Mouse (Mus musculus): ENCODE measurements around the gene Dnm2. TPM values are rescaled to one million over a fixed set of nuclear protein-coding genes. Genes with fewer than 3 reads are reported as not detected.
A peak's percentile ranks its signal among the peaks of the same experiment; 100 is the strongest.
"Not testable (repeated sequence)": the region's sequence is repeated elsewhere in the genome, so short reads cannot be mapped to it uniquely, and the experiment has no call there.

Dnm2 gene
- polyA plus RNA-seq, 1 experiment from 2014 or later, result 79.7 TPM

DNA sequence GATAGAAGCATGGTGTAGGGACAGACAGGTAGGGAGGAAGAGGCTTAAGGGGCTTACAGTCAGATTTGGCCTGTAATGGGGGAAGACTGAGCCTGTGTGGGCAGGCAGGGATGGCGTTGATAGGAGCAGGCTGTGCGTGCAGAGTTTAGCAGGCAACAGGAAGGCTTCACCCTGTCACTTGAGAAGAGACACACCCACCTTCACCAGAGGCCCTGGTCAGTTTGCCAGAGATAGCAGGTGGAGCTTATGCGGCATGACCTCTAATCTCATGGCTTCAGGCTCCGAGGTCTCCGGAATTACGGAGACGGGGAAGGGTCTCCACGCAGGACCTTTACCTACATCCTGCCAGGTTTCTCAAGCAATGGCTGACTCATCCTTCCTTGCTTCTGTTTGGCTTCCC is 27.2 kb downstream of the Dnm2 start:
- H3K4me1 ChIP-seq, result peaks cover 10% of the 10 kb centered on the region
- H3K9me3 ChIP-seq (replicated peaks), result no peaks in the 10 kb centered on the region
- no peak for DNase-seq (ENCODE audit: low spot score)
- H3K27ac ChIP-seq, result 0 out of 2 replicates have a peak overlapping the region, but pooled peaks have one; percentile 42
- no peaks in the 10 kb centered on the region for H3K27me3 ChIP-seq (ENCODE audit: low read depth, poor library complexity, severe bottlenecking)
- 0 out of 2 replicates have a peak, but pooled peaks cover 3% of the 10 kb centered on the region for H3K36me3 ChIP-seq
- no peak overlapping the region for H3K4me3 ChIP-seq
- 80% methylated on average over 8 of the region's 8 CpGs for WGBS

DNA sequence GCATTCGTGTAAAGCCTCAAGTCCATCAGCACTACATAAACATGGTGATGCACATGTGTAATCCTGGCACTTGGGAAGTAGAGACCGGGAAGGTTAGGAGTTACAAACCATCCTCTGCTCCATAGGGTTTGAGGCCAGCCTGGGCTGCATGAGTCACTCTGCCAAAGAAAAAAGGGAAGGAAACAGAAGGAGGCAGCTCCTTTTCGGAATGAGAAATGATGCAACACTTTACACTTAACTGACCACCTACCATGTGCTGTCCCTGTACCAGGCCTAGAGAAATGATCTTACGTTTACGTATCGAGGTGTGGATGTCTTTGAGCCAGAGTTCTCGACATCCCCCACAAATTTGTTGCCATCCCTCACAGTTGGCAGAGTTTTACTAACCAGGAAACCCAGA is 28.3 kb downstream of the Dnm2 start:
- no peak for DNase-seq (ENCODE audit: low spot score)
- Histone ChIP-seq H3K27ac (no peak overlapping the region), H3K27me3 (ENCODE audit: low read depth, poor library complexity, severe bottlenecking) (no peaks in the 10 kb centered on the region), H3K36me3 (peaks cover 2% of the 10 kb centered on the region; the same call in 1 of the 2 replicates), H3K4me3 (no peak overlapping the region), H3K4me1 (peaks cover 7% of the 10 kb centered on the region), H3K9me3 (replicated peaks) (no peaks in the 10 kb centered on the region)
- WGBS, result 88% methylated on average over 7 of the region's 7 CpGs

DNA sequence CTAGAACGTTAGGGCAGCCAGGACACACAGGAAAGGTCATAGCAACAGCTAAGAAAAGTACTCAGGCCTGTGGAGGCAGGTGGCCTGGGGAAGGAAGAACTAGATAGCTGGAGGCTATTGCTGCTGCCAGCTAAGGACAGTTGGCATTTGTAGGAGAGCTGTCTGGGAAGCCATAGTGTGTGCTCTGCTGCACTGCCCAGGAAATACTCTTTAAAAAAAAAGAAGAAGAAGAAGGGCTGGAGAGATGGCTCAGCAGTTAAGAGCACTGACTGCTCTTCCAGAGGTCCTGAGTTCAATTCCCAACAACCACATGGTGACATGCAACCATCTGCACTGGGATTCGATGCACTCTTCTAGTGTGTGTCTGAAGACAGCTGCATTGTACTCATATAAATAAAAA is 28.8 kb downstream of the Dnm2 start:
- DNase-seq (ENCODE audit: low spot score), result no peak
- no peak overlapping the region for H3K27ac ChIP-seq
- H3K36me3 ChIP-seq, result peaks cover 7% of the 10 kb centered on the region
- H3K4me3 ChIP-seq, result no peak overlapping the region
- peaks cover 7% of the 10 kb centered on the region for H3K4me1 ChIP-seq
- no peaks in the 10 kb centered on the region for H3K9me3 ChIP-seq (replicated peaks)
- WGBS, result 91% methylated on average over 2 of the region's 2 CpGs
- H3K27me3 ChIP-seq (ENCODE audit: low read depth, poor library complexity, severe bottlenecking), result no peaks in the 10 kb centered on the region

DNA sequence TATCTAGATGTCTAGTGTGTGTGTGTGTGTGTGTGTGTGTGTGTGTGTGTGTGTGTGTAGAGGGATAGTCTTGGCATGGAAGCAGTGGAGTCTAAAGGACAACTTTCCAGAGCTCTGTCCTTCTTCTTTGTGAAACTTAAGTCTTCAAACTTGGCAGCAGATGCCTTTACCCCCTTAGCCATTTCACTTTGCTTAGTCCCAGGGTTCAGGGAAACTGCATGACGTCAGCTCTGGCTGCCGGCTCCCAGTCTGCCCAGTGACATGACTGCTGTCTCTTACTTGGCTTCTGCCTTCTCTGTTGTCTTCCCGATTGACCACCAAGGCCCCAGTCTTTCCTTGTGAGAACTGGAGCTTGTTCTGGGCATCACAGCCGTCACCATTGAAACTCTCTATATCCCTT is 29.8 kb downstream of the Dnm2 start:
- 87% methylated on average over 4 of the region's 4 CpGs for WGBS

DNA sequence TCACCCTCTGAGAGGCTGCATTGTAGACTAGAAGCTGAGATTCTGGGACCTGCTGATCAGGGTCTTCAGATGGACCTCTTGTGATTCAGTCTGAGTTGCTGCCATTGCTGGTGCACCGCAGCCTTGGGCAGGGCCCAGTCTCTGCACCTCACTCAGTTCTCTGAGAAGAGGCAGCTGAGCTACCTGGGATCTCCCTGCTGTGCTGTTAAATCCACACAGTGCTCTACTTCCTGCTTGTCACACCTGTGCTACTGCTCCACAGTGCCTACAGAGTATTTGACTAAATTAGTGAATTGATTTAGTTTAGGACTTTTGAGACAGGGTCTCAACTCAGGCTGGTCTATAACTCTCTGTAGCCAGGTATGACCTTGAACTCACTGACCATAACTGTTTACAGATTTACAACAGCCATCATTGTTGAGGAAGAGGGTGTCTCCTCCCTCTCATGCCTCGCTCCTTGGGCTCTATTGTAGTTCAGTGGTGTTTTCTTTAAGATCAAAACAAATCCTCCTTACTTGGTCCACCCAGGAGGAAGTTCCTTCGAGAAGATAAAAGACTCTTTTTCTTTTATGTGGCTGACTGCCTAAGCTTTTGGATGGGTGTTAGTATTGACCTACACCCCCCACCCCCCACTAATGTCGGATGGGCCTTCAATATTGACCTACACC is 30.5 kb downstream of the Dnm2 start:
- H3K27ac ChIP-seq, result no peak overlapping the region
- H3K9me3 ChIP-seq (replicated peaks), result no peaks in the 10 kb centered on the region
- peaks cover 7% of the 10 kb centered on the region for H3K4me1 ChIP-seq
- peaks cover 24% of the 10 kb centered on the region for H3K36me3 ChIP-seq
- 65% methylated on average over 4 of the region's 4 CpGs for WGBS
- H3K27me3 ChIP-seq (ENCODE audit: low read depth, poor library complexity, severe bottlenecking), result no peaks in the 10 kb centered on the region
- no peak overlapping the region for H3K4me3 ChIP-seq
- no peak for DNase-seq (ENCODE audit: low spot score)

More for the DNA sequence above, 29.8 kb downstream of the Dnm2 start:
- Histone ChIP-seq H3K9me3 (replicated peaks) (no peaks in the 10 kb centered on the region), H3K27me3 (ENCODE audit: low read depth, poor library complexity, severe bottlenecking) (no peaks in the 10 kb centered on the region), H3K36me3 (peaks cover 18% of the 10 kb centered on the region), H3K27ac (no peak overlapping the region), H3K4me1 (peaks cover 7% of the 10 kb centered on the region), H3K4me3 (no peak overlapping the region)
- DNase-seq (ENCODE audit: low spot score), result no peak

DNA sequence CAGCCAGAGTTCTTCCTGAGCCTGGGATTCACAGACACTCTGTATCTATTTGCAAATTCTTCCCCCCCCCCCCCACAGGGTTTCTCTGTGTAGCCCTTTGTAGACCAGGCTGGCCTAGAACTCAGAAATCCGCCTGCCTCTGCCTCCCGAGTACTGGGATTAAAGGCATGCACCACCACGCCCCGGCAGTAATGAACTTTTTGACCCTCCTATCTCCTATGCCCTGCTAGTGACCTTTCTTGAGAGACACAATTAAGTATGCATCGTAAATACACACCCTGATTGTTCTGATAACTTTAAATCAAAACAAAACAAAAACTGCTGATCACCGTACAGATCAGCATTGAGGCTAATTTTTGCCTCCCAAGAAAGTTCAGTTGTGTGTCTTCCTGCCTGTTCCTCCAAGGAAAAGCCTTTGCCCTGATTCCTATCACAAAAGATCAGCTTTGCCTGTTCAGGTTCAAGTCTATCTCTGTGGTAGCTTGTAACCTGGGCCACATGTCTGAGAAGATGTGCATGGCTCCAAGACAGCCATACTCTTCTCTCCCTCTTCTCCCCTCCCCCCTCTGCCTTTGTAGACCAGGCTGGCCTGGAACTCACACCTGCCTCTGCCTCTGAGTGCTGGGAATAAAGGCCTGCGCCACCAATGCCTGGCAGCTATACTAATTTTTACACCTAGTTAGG is 31.7 kb downstream of the Dnm2 start:
- Histone ChIP-seq H3K36me3 (peaks cover 27% of the 10 kb centered on the region), H3K4me1 (peaks cover 6% of the 10 kb centered on the region), H3K27me3 (ENCODE audit: low read depth, poor library complexity, severe bottlenecking) (no peaks in the 10 kb centered on the region), H3K9me3 (replicated peaks) (no peaks in the 10 kb centered on the region), H3K4me3 (no peak overlapping the region), H3K27ac (no peak overlapping the region)
- WGBS, result 86% methylated on average over 7 of the region's 7 CpGs
- DNase-seq (ENCODE audit: low spot score), result no peak

DNA sequence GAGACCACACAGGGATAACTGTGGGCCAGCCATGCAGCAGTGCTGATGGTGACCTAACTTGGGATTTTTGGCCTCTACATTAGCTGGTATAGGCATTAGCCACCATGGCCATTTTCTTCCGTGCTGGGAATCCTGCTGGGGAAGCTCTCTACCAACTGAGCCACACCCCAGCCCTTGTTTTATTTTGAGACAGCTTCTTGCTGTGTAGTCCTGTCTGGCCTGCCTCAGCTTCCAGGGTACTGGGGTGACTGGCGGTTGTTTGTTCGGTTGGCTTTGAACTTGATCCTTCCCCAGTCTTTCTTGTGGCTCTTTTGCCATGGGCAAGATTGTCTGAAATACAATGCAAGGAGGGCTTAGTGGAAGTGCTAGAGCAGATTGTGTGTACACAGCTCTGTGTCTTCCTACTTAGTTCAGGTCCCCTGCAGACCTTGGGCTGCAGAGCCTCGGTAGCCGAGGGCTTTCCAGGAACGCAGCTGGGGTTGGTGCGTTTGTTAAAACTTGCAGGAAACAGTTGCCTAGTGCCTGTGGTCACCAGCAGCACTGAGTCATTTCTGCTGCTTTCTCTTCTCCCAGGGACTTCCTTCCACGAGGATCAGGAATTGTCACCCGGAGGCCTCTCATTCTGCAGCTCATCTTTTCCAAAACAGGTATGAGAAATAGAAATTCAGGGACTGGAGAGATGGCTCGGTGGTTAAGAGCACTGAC is 32.4 kb downstream of the Dnm2 start:
- Histone ChIP-seq H3K27ac (no peak overlapping the region), H3K27me3 (ENCODE audit: low read depth, poor library complexity, severe bottlenecking) (no peaks in the 10 kb centered on the region), H3K36me3 (peaks cover 34% of the 10 kb centered on the region), H3K4me1 (no peaks in the 10 kb centered on the region; the same call in 1 of the 2 replicates), H3K9me3 (replicated peaks) (no peaks in the 10 kb centered on the region), H3K4me3 (no peak overlapping the region)
- DNase-seq (ENCODE audit: low spot score), result no peak
- 89% methylated on average over 10 of the region's 10 CpGs for WGBS

DNA sequence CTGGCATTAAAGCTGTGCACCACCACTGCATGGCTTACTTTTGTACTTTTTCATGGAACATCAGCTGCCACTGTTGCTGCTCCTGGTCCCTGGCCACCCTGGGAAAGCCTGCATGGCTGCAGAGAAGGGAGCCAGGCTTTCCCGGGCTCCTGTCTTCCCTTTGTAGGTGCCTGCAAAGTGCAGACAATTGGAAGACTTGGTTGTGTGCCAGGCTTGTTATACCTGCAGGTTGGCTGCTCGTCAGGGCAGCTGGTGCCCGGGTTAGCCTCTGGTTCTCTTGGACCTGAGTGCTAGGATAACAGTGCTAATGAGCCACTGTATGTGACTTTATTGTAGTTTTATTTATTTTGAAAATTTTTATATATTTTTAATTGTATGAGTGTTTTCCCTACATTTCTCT is 34.1 kb downstream of the Dnm2 start:
- no peaks in the 10 kb centered on the region for H3K27me3 ChIP-seq (ENCODE audit: low read depth, poor library complexity, severe bottlenecking)
- no peaks in the 10 kb centered on the region for H3K9me3 ChIP-seq (replicated peaks)
- peaks cover 6% of the 10 kb centered on the region; the same call in 1 of the 2 replicates for H3K4me1 ChIP-seq
- no peak overlapping the region for H3K27ac ChIP-seq
- WGBS, result 97% methylated on average over 3 of the region's 3 CpGs
- no peak for DNase-seq (ENCODE audit: low spot score)
- H3K4me3 ChIP-seq, result no peak overlapping the region
- peaks cover 34% of the 10 kb centered on the region for H3K36me3 ChIP-seq

DNA sequence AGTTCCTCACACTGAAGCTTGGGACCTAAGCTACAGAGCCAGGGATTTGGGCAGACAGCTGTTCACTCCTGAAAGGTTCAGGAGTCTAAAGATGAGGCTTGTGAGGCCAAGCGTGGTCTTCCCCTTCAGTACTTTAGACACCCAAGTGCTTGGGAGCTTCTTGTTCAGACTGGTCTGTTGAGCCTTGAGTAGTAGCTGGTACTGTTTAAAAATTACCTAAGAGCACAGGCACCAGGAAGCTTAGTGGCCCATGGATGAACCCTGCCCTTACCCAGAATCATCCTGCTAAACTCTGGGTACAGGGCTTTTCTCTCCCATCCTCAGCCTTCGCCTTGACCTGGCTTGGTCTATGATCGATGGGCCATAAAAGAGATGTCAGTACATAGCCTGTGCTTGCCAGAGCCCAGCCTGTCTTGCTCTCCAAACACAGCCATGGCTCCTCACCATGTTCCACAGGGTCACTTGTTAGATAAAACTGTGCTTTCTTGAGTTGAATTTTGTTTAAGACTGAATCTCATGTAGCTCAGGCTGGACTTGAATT is 35.8 kb downstream of the Dnm2 start:
- H3K27ac ChIP-seq, result no peak overlapping the region
- H3K36me3 ChIP-seq, result peaks cover 39% of the 10 kb centered on the region
- no peaks in the 10 kb centered on the region for H3K27me3 ChIP-seq (ENCODE audit: low read depth, poor library complexity, severe bottlenecking)
- peaks cover 6% of the 10 kb centered on the region; the same call in 1 of the 2 replicates for H3K4me1 ChIP-seq
- WGBS, result 85% methylated on average over 3 of the region's 3 CpGs
- H3K4me3 ChIP-seq, result no peak overlapping the region
- no peak for DNase-seq (ENCODE audit: low spot score)
- no peaks in the 10 kb centered on the region for H3K9me3 ChIP-seq (replicated peaks)

DNA sequence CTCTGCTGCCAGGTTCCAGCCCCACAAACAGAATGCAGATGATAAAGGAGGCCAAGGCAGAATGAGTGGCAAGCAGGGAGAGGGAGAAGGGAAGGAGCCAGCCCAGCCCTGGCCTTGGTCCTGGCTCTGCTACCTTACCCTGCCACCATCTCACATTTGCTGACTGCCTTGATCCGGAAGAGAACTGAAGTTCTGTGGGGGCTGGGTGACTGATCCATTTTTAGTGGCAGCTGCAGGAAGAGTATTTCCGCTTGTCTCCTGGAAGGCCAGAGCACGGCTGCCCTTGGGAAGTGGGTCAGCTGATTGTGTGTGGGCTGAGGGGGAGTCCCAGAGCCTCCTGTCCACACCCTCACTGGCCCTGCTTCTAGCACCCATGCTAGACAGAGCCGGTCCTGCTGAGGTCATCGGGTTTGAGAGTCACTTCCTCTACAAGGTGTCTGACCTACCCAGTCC is 38.5 kb downstream of the Dnm2 start:
- Histone ChIP-seq H3K4me3 (no peak overlapping the region), H3K27ac (no peak overlapping the region), H3K36me3 (peaks cover 60% of the 10 kb centered on the region), H3K4me1 (peaks cover 6% of the 10 kb centered on the region; the same call in 1 of the 2 replicates), H3K27me3 (ENCODE audit: low read depth, poor library complexity, severe bottlenecking) (no peaks in the 10 kb centered on the region), H3K9me3 (replicated peaks) (no peaks in the 10 kb centered on the region)
- 70% methylated on average over 5 of the region's 5 CpGs for WGBS
- DNase-seq (ENCODE audit: low spot score), result no peak

DNA sequence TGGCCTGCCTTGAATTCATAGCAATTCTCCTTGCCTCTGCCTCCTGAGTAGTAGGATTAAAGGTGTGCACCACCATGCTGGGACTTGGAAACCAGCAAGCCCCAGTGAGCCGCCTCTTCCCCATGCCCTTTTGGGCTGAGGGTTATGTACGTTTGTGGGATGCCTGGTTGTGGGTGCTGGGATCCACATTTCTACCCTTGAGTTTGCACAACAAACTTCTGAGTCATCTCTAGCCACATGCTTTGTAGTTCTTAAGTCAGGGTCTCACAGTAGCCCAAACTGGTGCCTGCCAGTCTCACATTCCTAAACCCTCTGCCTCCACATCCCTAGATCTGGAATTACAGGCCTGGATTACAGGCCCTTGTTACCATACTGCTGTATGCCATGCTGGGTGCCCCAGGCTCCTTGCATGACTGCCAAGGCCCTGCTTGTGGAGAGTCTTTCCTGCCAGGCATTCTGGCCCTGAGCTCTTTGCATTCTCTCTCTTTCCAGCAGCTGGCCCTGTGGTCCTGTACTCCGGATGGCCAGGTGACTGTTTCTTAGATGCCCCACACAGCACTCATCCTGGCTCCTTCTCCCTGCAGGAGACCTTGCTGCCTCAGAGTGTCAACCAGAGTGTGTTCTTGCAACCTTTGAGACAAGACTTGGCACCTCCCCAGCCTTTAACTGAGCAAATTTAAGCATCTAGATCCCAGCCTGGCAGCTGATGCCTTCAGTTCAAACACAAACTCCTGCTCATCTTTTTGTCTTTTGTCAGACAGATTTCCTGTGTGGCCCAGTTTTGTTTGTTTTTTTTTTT is 39.3 kb downstream of the Dnm2 start:
- H3K36me3 ChIP-seq, result peaks cover 60% of the 10 kb centered on the region
- DNase-seq (ENCODE audit: low spot score), result no peak
- WGBS, result 93% methylated on average over 3 of the region's 3 CpGs
- no peak overlapping the region for H3K4me3 ChIP-seq
- H3K27me3 ChIP-seq (ENCODE audit: low read depth, poor library complexity, severe bottlenecking), result no peaks in the 10 kb centered on the region
- H3K4me1 ChIP-seq, result peaks cover 6% of the 10 kb centered on the region; the same call in 1 of the 2 replicates
- H3K27ac ChIP-seq, result no peak overlapping the region
- H3K9me3 ChIP-seq (replicated peaks), result no peaks in the 10 kb centered on the region

DNA sequence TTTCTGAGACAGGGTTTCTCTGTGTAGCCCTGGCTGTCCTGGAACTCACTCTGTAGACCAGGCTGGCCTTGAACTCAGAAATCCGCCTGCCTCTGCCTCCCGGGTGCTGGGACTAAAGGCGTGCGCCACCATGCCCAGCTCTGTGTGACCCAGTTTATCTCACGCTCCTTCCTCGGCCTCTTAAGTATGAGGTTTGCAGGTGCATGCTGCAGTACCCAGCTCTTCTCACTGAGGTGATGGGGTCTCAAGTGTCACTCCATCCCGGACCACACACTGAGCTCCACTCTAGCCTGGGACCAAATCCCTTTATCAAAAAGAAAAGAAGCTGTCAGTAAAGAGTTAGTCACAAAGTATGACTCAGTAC is 39.8 kb downstream of the Dnm2 start:
- H3K4me1 ChIP-seq; H3K27me3 ChIP-seq (ENCODE audit: low read depth, poor library complexity, severe bottlenecking); DNase-seq (ENCODE audit: low spot score); H3K27ac ChIP-seq; H3K4me3 ChIP-seq; H3K9me3 ChIP-seq (replicated peaks): not testable (repeated sequence)
- H3K36me3 ChIP-seq, result peaks cover 60% of the 10 kb centered on the region
- 90% methylated on average over 7 of the region's 7 CpGs for WGBS

Measured in limb, embryonic 10.5 days (tissue).